Mouse (Mus musculus) layer of hippocampus, adult 11-12 months (tissue): ENCODE measurements around the gene Rc3h2.

ENCODE experiments used
- DNase-seq: peaks from one replicate; pipeline ENCODE4 v3.0.0; 2022; ENCODE audit warnings: low spot score

Rc3h2 gene

GRCm38 (mm10) chr2:37422306-37423304 is at the start of gene Rc3h2:
Gene Rc3h2, minus strand, starts transcription at chr2:37422903.
- peak; percentile 96 for DNase-seq

DNA sequence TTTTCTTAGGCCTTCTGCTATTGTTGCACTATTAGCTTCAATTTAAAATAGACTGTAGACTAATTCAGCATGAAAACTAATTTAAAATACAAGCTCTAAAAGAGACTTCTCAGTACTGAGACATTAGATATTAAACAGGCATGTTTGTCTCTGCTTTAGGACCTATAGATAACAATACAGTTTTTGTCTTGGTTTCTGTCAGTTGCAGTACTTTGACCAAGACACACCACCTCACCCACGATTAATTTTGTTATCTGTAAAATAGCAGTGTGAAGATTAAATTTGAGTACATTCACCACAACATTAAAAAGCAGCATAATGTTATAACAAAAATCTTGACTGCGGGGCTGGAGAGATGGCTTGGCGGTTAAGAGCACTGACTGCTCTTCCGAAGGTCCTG is 43.6 kb upstream of the Rc3h2 start:
- no peak for DNase-seq

DNA sequence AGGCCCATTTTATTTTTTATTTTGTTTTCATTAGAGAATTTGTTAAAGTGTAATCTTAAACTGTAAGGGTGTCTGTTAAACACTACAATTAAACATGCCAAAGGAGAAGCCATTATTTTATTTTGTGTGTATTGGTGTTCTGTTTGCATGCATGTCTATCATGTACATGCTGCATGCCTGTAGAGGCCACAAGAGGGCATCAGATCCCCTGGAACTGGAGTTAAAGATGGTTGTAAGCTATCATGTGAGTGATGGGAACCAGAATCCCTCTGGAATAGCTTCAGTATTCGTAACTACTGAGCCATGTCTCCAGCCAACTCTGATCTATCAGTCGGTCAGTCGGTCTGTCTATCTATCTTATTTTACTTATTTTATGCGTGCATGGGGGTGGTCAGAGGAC is 38.0 kb upstream of the Rc3h2 start:
- no peak for DNase-seq

GRCm38 (mm10) chr2:37452376-37452760 is 29.7 kb upstream of the Rc3h2 start:
- no peak for DNase-seq

DNA sequence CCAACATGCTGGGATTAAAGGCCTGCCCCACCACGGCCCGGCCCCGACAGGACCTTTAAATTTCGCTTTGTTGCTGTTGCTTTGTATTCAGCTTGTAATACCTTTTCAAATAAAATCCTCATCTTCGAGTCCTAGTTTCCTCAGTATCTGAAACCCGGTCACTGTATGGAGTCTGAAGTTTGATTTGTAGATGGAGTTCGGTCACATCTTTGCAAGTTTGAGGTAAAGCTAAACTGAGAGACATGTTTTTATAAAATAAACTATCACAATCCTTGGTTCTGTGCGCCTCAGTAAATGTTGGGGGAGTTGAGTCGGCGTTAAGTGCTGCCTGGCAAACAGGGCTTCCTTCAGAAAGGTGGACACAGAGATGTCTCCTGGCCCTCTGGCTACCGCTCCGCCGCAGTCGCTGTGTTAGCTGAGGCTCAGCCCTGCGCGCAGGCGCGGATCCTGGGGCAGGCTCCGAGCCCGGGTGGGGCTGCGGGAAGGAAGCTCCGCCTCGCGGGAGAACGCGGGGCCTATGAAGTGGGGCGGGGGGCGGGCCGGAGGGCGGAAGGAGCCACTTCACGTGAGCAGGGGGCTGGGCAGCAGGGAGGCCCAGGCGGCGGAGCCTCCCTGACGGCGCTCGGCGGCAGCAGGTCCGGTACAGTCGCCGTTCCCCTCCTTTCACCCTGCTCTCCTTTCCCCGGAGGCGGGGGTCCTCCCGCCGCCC is 29.1 kb upstream of the Rc3h2 start:
- DNase-seq = peak; percentile 91

DNA sequence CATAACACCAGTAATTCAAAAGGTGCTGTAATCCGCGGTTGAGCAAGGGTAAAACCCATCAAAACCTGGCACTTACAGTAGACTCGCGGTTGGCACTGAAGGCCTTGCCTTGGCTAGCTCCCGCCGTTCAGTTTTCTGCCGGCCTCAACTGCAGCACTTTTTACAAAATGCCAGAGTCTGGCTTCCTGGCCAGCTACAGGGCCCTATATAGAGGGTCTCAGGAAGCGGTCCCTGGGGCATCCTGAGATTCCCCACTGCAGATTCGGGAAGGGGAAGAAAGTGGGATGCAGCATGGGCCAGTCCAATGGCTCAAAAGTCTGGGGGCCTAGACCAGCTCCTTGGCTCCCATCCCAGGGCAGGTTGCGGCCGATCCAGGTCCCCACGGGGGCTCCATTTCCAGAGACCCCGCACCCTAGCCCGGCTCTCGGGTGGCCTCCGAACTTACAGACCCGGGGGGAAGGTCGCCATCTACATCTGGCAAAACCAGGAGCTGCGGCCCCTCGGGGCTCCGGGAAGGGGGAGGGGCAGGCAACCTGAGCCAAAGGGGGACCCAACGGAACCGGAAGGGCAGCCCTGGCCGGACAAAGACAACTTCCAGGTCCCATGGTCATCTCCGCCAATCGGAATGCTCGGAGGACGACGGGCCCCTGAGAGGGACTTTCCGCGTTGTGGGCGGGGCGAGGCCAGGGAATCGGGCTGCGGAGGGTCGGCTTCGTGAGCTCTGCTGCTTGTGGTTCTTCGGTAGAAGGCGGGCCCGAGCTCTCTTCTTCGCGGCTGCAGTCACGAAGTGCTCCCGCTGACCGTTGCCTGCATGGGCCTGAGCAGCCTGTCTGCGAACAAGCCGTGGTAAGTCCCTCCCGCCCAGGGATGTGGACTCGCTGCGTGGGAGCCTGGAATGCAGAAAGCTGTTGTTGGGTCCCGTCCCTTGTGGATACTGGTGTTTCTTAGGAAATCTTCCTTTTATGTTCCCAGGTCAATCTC is 20.2 kb upstream of the Rc3h2 start, which contains the start of the genes Zbtb26, Zbtb6 and Rabgap1:
Gene Zbtb26 (minus strand): TSS at position 525 of the 981 bp plus-strand sequence.
Gene Zbtb6 (minus strand): TSS at position 561 of the 981 bp plus-strand sequence.
Gene Rabgap1 (plus strand): TSS at position 669 of the 981 bp plus-strand sequence.
- peak; percentile 95 for DNase-seq

DNA sequence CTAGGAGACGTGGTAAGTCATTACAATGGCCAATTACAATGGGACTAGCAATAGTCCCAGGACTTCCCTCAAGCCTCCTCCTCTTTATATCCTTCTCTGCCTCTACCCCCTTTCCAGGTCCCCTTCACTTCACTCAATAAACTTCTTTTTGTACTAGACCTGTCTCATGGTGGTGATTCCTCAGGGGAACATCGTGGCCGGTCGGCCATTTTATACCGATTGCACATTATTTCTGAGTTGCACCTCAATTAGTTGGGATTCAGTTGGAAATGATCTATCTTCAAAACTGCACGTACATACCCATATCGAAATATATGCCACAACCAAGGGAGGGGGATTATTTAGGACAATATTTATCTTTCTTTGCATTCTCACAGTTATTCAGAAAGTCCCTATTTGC is 8.9 kb upstream of the Rc3h2 start:
- DNase-seq = no peak

DNA sequence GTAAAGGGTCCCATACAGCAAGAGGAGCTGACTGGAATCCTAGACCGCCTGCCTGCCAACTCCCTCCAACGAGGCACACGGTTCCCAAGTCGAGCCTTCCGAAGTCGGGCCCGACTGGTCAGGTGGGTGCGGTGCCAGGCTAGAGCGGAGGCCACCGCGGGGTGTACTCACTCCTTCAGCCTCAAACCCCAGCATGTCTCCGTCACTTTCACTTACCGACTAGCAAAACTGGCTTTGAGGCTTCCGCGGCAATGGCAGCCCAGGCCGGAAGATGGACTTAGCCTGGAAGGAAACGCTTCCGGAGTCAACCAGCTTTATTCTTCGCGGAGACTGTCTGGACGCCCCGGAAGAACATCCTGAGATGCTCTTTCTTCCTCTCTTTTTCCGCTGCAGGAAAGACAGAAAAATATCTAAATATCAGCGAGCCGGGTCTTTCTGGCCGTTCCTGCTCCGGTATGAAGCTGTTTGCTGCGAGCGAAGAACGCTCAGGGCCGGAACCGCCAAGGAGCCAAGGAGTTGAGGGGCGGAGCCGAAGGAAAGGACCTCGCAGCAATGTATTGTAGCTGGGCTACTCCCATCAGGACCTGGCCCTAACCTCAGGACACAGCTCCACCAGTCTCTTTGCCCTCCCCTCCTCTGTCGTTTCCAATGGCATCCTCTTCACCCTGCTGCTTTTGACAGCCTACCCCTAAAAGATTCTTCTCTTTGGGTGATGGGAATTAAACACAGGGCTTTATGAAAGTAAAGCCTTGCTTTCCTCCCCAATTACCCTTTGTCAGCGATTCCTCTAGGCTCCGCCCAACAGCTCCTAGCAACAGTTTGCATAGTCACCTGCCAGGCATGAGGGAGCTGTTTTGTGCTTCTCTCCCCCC is 8.1 kb upstream of the Rc3h2 start:
- peak; percentile 86 for DNase-seq

DNA sequence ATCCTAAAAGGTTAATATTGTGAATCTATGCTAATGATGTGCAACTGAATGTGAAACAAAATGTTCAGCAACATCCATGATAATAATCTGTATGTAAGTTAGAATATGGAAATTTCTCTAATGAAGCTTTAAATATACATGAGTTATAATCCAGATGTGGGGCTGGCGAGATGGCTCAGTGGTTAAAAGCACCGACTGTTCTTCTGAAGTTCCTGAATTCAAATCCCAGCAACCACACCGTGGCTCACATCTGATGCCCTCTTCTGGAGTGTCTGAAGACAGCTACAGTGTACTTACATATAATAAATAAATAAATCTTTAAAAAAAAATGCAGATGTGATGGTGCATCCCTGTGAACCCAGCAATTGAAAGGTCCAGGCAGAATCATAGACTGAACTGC is 968 bp upstream of the Rc3h2 start:
- DNase-seq = no peak

- no peak for DNase-seq
Measured at GRCm38 (mm10) chr2:37421903-37422302, 800 bp downstream of the Rc3h2 start.

DNA sequence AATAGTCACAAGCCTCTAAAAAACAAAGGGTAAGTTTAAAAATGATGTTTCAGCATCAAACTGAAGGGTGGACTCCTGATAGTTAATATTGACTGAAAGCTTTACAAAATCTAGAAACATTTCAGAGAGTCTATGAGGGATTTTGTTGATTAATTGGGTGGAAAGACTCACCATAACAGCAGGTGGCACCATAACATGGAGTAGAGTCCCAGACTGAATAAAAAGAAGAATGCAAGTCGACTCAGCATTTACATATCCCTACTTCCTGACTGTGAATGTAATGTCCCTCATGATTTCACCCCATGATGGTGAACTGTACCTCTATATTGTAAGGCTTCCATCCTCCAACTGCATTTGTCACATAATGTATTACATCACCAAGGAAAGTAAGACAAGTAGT is 27.2 kb downstream of the Rc3h2 start:
- DNase-seq = no peak

GRCm38 (mm10) chr2:37382921-37383320 is 39.8 kb downstream of the Rc3h2 start:
- DNase-seq = peak; percentile 25

GRCm38 (mm10) chr2:37380189-37380588 is 42.5 kb downstream of the Rc3h2 start:
- DNase-seq = peak; percentile 69

DNA sequence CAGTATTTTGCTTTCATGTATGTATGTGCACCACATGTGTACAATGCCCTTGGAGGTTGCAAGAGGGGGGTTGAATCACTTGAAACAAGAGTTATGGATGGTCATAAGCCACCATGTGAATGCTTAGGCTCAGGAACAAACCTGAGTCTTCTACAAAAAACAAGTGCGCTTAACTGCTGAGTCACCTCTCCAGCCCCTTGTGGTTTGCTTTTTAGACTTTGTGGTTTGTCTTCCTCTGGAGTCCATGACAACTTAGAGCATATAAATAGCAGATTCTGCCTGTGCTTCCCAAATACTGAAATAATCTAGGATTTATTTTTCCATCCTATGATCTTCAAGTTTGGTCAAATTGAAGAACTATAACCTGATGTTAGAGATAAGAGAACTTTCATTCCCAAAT is 46.7 kb downstream of the Rc3h2 start:
- DNase-seq = no peak

DNA sequence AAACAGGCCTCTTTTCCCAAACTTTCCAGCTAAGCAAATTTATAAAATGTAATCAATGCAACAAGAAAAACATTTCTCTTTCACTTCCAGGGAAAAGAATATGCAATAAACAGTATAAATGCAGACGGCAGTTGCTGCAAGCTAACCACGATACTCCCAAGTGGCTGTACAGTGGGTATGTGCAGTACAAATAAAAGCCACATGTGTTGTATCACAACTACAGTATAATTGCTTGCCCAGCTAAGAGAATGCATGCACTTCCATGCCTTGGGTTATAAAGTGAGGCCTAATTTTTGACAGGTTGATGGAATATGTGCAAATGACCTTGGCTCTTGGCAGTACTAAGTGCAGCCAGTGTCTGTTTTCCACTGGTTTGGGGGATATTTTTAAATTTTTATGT is 52.1 kb downstream of the Rc3h2 start:
- no peak for DNase-seq

DNA sequence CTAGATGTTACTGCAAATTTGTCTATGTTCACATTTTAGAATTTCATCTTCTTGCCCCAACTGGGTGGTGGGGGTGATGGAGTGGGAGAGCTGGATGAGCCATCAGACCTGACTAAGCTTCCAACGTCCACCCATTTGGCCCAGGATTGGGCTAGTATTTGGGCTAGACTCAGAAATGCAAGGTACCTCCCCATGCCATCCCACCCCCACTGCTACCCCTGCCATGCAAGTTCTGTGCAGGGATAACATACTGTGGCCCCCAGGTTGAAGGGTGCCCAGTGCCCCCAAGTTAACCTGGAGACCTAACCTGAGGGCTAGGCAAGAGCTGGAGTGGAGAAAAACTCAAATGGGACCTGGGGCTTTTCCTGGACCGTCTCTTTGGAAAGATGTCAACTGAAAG is 62.8 kb downstream of the Rc3h2 start:
- DNase-seq = no peak

DNA sequence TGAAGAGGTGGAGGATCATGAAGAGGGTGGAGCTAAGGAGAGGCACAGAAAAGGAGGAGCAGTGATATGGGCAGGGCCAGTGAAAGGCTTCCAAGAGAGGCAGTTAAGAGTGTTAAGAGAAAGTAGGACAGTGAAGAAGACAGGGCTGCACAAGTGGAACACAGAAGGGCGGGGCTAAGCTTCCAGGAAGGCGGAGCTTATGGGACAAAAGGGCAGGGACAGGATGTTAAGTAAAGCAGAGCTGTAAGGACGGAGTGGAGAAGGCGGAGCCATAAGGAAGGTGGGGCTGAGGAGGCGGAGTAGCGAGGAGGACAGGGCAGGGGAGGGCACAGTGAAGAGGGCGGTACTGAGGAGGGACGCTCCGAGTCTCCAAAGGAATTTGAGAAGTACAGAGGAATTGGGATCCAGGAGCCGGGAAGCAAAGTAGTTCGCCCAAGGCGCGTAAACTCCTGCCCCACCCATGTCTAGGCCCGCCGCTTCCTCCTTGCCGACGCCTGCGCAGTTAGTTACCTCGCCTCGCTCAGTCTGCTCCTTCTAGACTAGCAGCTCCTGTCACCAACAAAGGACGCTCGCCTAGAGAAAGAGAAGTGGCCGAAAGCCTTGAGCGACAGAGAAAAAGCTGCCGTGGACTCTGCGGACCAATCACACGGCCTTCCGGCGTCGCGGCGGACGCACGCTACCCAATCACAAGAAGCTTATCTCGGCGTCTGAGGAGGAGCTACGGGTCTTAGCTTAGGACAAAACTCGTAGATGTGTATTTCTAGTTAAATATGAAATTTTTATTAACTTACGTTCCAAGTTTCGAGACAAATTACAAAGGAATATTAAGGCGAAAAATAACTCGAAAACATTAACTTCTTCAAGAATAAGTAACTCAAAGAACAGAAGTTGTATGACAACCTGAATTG is 63.8 kb downstream of the Rc3h2 start, which contains the start of gene Pdcl:
Gene Pdcl (minus strand): TSS at position 700 of the 908 bp plus-strand sequence.
- DNase-seq = peak; percentile 91

DNA sequence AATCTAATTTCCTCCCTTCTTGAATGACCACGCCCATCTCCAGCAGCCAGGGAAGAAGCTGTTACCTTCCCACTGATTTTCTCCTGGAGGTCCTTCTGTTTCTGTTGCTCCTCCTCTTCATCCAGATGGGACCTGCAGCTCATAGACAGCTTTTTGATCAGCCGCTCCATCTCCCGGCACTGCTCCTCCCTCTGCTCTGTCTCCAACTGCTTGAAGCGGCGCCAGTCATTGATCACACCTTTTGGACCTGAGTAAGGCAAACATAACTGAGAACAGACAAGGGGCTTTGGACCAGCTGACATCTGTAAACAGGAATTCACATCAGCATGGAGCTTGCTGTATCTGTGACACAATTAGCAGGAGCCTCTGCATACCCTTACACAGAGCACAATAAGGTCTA is 67.1 kb downstream of the Rc3h2 start:
- no peak for DNase-seq

GRCm38 (mm10) chr2:37351671-37352070 is 71.0 kb downstream of the Rc3h2 start:
- no peak for DNase-seq
